Mouse (Mus musculus) heart, postnatal 0 days (tissue): ENCODE data around the gene Gm49510. TPM values are rescaled to one million over a fixed set of nuclear protein-coding genes. Genes with fewer than 3 reads are reported as not detected.
A peak's percentile ranks its signal among the peaks of the same experiment; 100 is the strongest.

Experiments used
- ATAC-seq: fragments of 200-750 bp; cut with Nextera tagmentation; 2 replicates; pipeline ENCODE4 v1.8.0; 2017; ENCODE audit warnings: low read depth, moderate number of reproducible peaks, moderate library complexity; ENCODE audit not compliant: insufficient read depth
- DNase-seq: peaks from one replicate; pipeline ENCODE4 v3.0.0-alpha.2; 2016; ENCODE audit warnings: low spot score
- H3K27ac ChIP-seq: fragments of 300-500 bp; sonication (generic); 2 replicates; pipeline ENCODE4 v1.5.1; 2014; ENCODE audit warnings: low read depth, mild to moderate bottlenecking
- H3K27me3 ChIP-seq: fragments of 300-500 bp; sonication (generic); 2 replicates; pipeline ENCODE4 v1.6.1; 2014; ENCODE audit warnings: low read length, mixed read lengths; ENCODE audit not compliant: control insufficient read depth, insufficient read depth
- H3K36me3 ChIP-seq: fragments of 300-500 bp; sonication (generic); replicated peaks from 2 replicates; pipeline ENCODE4 v1.6.1; 2014; ENCODE audit warnings: low read length, mixed read lengths; ENCODE audit not compliant: control insufficient read depth, insufficient read depth
- H3K4me1 ChIP-seq: fragments of 300-500 bp; sonication (generic); 2 replicates; pipeline ENCODE4 v1.6.1; 2014; ENCODE audit warnings: antibody characterized with exemption; ENCODE audit not compliant: control insufficient read depth, insufficient read depth
- H3K4me2 ChIP-seq: fragments of 300-500 bp; sonication (generic); 2 replicates; pipeline ENCODE4 v1.6.1; 2014; ENCODE audit warnings: low read depth, mild to moderate bottlenecking, low read length, moderate library complexity
- H3K4me3 ChIP-seq: fragments of 300-500 bp; sonication (generic); 2 replicates; pipeline ENCODE4 v1.5.1; 2014; ENCODE audit warnings: low read depth, low read length
- H3K9ac ChIP-seq: fragments of 300-500 bp; sonication (generic); replicated peaks from 2 replicates; pipeline ENCODE4 v1.6.1; 2014; ENCODE audit warnings: low read depth, low read length, mixed read lengths
- H3K9me3 ChIP-seq: fragments of 300-500 bp; sonication (generic); replicated peaks from 2 replicates; pipeline ENCODE4 v1.6.1; 2016; ENCODE audit warnings: low read length; ENCODE audit not compliant: control insufficient read depth
- CTCF ChIP-seq: IDR thresholded peaks from 2 replicates; pipeline ENCODE4 v1.5.1; 2016; ENCODE audit warnings: antibody characterized with exemption, control low read depth, low read depth
- EP300 ChIP-seq: IDR thresholded peaks from 2 replicates; pipeline ENCODE4 v1.6.1; 2016; ENCODE audit warnings: antibody characterized with exemption, low read depth
- WGBS: fragments of 180-500 bp; shearing (Covaris S2); extraction: QIAGEN DNeasy Blood & Tissue Kit; methylation state at CpG from one replicate; pipeline ENCODE4 v1.1.7; 2014; 5-methylcytosine and 5-hydroxymethylcytosine counted together
- polyA plus RNA-seq: library from polyadenylated mRNA; unstranded; fragments of >200 nt; fragmentation: Nextera tagmentation; extraction: Ambion mirVana; gene quantifications from 2 replicates; pipeline ENCODE4 v1.2.1, GENCODE M21; 2015
- total RNA-seq: library from RNA; depleted of rRNA; stranded (reverse); fragments of >200 nt; gene quantifications from 2 replicates; pipeline ENCODE4 v1.2.3, GENCODE M21; 2014; ENCODE audit warnings: low replicate concordance

Gm49510 gene
- total and polyA plus RNA-seq, 2 experiments from 2014 or later: 0.18 TPM; not detected in 1

DNA sequence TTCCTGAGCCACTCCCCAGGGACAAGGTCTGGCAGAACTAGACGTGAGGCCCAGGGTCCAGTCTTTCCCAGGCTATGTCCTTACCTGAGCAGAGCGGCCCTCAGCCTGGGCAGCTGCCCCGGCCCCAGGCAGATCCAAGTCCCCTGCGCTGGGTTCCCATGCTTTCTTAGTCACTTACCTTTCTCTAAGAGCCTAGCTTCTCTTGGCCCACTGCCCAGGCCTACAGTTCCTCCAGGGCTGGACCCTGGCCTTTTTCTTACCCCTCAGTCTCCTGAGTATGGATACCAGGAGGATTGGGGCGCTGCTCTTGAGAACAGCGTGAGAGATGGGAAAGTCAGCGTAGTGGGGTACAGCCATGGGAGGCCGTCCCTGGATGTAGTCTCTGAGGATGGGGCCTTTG is 19.0 kb upstream of the Gm49510 start:
- no peak overlapping the region for H3K4me2 ChIP-seq
- WGBS: 86% methylated on average over 8 of the region's 8 CpGs
- H3K4me1 ChIP-seq: peaks cover 6% of the 10 kb centered on the region; the same call in 1 of the 2 replicates
- no peak overlapping the region for H3K9ac ChIP-seq
- peaks cover 54% of the 10 kb centered on the region for H3K36me3 ChIP-seq
- H3K27ac ChIP-seq: no peak overlapping the region
- H3K9me3 ChIP-seq: no peaks in the 10 kb centered on the region
- TF ChIP-seq EP300: no peak
- no peak for TF ChIP-seq CTCF
- DNase-seq (no peak), ATAC-seq (no peak)
- H3K27me3 ChIP-seq: no peaks in the 10 kb centered on the region
- no peak overlapping the region for H3K4me3 ChIP-seq

DNA sequence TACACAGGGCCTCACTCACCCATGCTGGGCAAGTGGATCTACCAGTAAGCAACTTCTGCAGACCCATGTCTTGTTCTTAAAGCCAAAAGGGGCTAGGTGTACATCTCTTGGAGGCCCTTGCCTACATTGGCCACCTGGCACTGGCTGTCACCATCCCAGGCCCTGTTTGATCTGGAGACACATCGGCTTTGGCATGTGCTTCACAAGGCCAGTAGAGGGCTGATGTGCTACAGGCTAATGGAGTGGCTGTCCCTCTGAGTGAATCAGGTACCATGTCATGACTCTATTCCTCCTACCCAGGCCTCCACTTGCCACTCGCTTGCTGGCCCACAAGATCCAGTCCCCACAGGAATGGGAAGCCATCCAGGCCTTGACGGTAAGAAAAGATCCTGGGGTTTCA is 17.6 kb upstream of the Gm49510 start:
- Histone ChIP-seq H3K4me1 (peaks cover 6% of the 10 kb centered on the region; the same call in 1 of the 2 replicates), H3K27ac (no peak overlapping the region), H3K4me3 (no peak overlapping the region), H3K9me3 (no peaks in the 10 kb centered on the region), H3K4me2 (no peak overlapping the region), H3K27me3 (no peaks in the 10 kb centered on the region), H3K36me3 (peaks cover 68% of the 10 kb centered on the region), H3K9ac (no peak overlapping the region)
- DNase-seq (no peak), ATAC-seq (no peak)
- 76% methylated on average over 3 of the region's 3 CpGs for WGBS
- TF ChIP-seq CTCF: peak; percentile 11; the same call in 1 of the 2 replicates
- no peak for TF ChIP-seq EP300

- H3K9ac ChIP-seq: no peak overlapping the region
- peaks cover 16% of the 10 kb centered on the region for H3K4me1 ChIP-seq
- DNase-seq (no peak), ATAC-seq (no peak)
- H3K4me3 ChIP-seq: no peak overlapping the region
- peaks cover 92% of the 10 kb centered on the region for H3K36me3 ChIP-seq
- no peak overlapping the region for H3K27ac ChIP-seq
- H3K27me3 ChIP-seq: no peaks in the 10 kb centered on the region
- 47% methylated on average over 13 of the region's 13 CpGs for WGBS
- no peak for TF ChIP-seq EP300
- no peak for TF ChIP-seq CTCF
- no peaks in the 10 kb centered on the region for H3K9me3 ChIP-seq
- no peak overlapping the region for H3K4me2 ChIP-seq
Observed at GRCm38 (mm10) chr15:78889401-78889853, 10.0 kb upstream of the Gm49510 start.

GRCm38 (mm10) chr15:78892440-78892839 is 7.0 kb upstream of the Gm49510 start:
- no peak for DNase-seq
- ATAC-seq: no peak
- Histone ChIP-seq H3K4me1 (peaks cover 17% of the 10 kb centered on the region), H3K9ac (no peak overlapping the region), H3K27me3 (no peaks in the 10 kb centered on the region), H3K4me2 (no peak overlapping the region), H3K27ac (no peak overlapping the region), H3K9me3 (no peaks in the 10 kb centered on the region), H3K36me3 (peaks cover 62% of the 10 kb centered on the region), H3K4me3 (no peak overlapping the region)
- 34% methylated on average over 7 of the region's 7 CpGs for WGBS
- TF ChIP-seq EP300 (no peak), CTCF (no peak)

DNA sequence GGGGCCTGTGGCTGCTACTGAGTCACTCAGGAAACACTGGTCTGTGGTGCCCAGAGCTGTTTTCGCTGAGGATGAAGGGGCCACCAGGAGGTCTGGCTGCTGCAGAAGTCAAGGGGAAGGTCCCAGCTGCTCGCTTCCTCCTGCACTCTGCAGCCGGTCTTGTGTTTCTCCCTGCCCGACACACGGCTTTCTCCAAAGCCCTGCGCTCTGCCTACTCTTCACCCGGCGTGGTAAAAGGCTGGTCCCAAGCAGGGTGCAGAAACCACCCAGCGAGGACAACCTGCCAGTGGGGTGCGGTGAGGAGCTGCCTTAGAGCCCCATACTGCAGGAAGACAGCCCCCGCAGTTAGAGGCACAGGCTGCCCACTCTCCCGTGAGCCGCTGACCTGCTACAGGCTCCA is 4.7 kb upstream of the Gm49510 start:
- DNase-seq: no peak
- Histone ChIP-seq H3K4me1 (peaks cover 19% of the 10 kb centered on the region), H3K27me3 (no peaks in the 10 kb centered on the region), H3K36me3 (peaks cover 39% of the 10 kb centered on the region), H3K9me3 (no peaks in the 10 kb centered on the region), H3K4me3 (no peak overlapping the region), H3K27ac (peak overlapping the region; percentile 36; the same call in 1 of the 2 replicates), H3K4me2 (no peak overlapping the region), H3K9ac (no peak overlapping the region)
- no peak for ATAC-seq
- WGBS: 59% methylated on average over 13 of the region's 13 CpGs
- TF ChIP-seq CTCF: no peak
- TF ChIP-seq EP300: no peak

- peaks cover 33% of the 10 kb centered on the region for H3K36me3 ChIP-seq
- 64% methylated on average over 2 of the region's 2 CpGs for WGBS
- H3K9me3 ChIP-seq: no peaks in the 10 kb centered on the region
- DNase-seq (no peak), ATAC-seq (no peak)
- H3K4me2 ChIP-seq: no peak overlapping the region
- no peak overlapping the region for H3K9ac ChIP-seq
- no peak overlapping the region for H3K4me3 ChIP-seq
- H3K27ac ChIP-seq: no peak overlapping the region
- no peaks in the 10 kb centered on the region for H3K27me3 ChIP-seq
- no peak for TF ChIP-seq CTCF
- TF ChIP-seq EP300: no peak
- peaks cover 26% of the 10 kb centered on the region for H3K4me1 ChIP-seq
Observed at GRCm38 (mm10) chr15:78895741-78896140, 3.7 kb upstream of the Gm49510 start.
